Mouse (Mus musculus) gastrocnemius, postnatal 10 days (tissue): Measurements from ENCODE around the gene Rimbp2. TPM values are rescaled to one million over a fixed set of nuclear protein-coding genes. Genes with fewer than 3 reads are reported as not detected.
"Not testable (repeated sequence)": the region's sequence is repeated elsewhere in the genome, so short reads cannot be mapped to it uniquely, and the experiment has no call there.

Experiments
- DNase-seq: peaks from one replicate; pipeline ENCODE4 v3.0.0; 2021; ENCODE audit warnings: mixed read lengths
- long read RNA-seq, 2 experiments: library from polyadenylated mRNA; stranded (forward); transcript quantifications; one replicate each; pipeline ENCODE4 v2.0.0; 2021
- total RNA-seq, 2 experiments: library from RNA; stranded (reverse); gene quantifications; 2 replicates each; pipeline ENCODE4 v1.2.3; 2021

The Rimbp2 gene
- total RNA-seq: under 1 TPM; 0.07 to 0.25 TPM
- long read RNA-seq, experiment 1: 0 reads
- long read RNA-seq, experiment 2: 0 reads

DNA sequence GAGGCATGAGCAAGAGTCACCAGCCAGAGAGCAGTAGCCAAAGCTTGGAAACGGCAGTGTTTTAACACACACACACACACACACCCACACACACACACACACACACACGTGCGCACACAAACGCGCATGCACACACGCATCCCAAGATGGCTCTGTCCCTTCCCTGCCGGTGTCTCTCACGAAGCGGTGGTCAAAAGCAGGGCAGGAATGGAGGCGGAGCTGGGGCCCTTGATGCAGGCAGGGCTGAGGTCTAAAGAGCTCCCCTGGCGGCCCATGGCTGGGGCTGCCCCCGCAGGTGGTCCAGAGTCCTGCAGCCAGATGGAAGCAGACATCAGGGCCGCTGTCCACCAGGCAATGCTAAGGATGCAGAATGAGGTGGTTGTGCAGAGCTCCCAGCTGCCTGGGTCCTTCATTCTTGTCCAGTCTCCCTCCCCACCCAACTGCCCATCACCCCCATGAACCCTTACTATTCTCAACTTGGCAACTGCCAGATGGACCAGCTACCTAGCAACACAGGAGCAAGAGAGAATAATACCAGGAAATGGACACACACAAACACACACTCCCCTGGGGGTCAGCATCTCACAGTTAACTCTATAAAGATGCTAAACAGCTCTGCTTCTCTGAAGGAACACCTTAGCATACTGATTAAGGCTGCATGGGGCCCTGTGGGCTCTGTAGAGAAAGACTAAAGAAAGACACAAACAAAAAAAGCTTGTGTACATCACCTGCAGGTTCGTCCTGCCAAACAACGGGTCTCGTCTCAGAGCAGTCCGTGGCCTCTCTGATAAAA, at the start of gene Rimbp2:
Gene Rimbp2, minus strand, starts transcription at position 209 of the 793 bp plus-strand sequence.
- no peak for DNase-seq

DNA sequence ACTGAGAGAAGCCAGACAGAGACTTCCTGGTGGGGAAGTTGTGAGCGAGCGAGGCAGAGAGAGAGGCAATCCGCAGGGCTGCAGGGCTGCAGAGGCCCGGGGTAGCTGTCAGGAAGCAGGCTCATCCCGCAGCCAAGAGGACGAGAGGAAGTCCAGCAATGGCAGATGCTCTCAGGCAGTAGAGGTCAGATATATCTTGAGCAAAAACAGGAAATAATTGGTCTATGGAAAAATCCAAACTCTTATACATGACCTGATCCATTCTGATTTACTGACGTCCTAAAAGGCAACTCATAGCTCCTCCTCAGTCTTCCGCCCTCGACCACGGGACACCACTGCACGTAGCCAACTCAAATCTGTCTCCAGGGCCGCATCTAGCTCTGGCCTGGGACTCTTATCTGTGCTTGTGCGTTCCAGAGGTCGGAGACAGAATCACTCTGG, 49.3 kb upstream of the Rimbp2 start:
- peak; percentile 26 for DNase-seq

DNA sequence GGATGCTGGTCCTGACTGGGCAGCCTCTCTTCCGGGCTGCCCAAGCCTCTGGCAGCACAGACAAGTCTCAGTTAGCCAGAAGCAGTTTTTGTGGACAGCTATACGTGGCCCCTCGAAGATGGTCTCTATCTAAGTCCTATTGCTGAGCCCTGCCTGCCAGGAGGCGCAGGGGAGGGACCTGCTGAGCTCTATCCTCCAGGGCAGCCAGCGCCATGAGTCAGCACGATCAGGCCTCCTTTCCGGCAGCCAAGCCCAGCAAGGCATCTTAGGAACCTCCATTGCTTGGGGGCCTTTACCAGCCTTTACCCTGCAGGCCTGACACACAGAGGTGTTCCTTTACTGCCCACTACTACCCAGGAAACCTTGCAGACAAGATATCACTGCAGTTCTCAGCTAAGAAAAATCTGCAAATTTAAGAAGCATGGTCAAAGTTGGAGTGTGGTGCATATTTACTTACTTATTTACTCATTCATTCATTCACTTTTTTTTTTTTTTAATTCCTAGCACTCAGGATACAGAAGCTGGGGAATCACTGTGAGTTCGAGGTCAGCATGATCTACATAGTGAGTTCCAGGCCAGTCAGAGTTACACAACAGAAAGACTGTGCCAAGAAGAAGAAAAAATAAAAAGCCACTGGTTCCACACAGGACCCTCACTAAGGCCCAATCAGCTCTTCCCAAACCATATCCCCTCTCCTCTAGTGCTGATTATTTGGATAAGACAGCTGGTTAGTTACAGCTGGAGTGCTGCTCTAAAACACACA, 47.6 kb upstream of the Rimbp2 start:
- peak; percentile 14 for DNase-seq

DNA sequence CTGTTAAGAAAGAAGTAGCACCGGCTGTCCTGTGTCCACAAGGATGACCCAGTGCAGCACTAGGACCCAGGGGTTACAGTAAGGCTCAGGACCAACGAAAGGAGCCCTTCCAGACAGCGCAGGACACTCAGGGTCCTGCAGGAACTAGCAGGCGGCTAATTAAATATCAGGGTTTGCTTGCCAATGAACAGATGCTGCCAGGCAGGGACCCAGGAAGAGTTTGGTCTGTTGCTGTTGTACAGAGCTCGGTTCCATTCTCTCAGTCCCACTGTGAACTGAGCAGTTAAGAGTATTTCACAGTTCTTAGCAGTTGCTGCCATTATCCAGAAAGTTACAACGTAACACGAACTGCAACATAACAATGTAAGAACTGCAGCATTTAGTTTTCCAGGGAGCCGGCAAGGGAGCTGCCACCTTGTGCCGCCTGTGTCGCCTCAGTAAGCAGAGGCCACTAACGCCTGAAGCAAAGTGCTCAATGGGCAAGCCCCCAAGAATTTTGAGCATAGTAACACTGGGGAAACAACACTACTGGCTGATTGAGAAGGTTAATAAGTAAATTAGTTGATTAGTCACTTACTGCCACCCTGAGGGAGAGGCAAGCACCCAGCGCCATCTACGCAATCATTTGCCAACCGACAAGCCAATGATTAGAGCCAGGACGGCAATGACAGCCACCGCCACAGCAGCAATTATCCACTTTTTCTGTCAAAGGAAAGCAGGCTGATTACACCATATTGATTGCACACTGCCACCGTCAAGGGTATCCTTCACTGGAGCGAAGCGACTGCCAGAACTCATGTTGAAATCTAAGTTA, 34.1 kb upstream of the Rimbp2 start:
- no peak for DNase-seq

DNA sequence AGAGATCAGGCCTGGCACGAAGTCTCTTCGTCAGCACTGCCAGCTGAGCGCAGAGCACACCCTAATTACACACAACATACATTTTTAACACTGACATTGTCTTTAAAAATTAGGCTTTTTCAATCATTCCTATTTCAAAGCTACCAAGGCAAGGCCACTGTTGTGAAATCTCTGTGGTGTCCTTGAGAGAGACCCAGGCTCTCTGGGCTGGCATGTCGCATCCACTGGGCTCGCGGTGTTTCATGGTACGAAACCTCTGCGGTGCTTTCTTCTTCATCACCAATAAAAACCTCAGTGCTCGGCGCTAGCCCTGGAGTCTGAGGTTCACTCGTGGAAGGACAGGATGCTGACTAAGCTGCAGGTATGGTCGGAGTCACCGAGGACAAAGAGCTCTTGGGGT, 32.7 kb upstream of the Rimbp2 start:
- DNase-seq: no peak

DNA sequence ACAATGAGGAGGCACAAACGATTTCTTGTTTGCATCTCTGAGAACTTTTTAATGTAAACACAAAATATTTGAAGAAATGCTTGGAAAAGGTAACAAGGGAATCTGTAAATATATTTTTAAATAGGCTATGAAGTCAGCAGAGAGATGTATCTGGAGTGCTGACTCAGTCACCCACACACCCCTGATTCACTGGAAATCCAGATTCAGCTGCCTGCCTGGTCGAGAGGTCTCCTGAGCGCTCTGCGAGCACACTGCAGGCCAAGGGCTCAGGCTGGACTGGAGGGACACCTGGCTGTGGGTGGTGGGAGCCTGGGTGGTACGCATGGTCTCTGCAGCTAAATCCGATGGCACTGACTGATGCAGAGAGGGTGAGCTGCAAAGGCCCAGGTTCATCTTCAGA, 31.2 kb upstream of the Rimbp2 start:
- no peak for DNase-seq

DNA sequence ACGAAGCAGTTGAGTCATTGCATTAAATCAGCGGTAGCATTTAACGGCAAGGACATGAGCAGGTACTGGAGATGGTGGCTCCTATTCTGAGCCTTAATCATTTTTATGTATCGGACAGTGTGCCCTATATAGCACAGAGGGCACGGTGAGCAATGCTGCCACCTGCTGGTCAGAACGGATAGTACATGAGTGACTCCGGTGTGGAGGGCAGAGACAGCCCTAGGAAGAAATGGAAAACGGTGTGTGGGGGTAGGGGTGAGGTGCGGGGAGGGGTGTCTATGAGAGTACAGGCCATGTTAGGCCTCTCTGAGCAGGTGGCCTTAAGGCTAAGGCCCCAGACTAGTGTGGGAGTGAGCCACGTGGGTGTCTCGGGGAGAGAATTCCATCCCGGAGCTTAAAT, 28.3 kb upstream of the Rimbp2 start:
- peak; percentile 73 for DNase-seq

DNA sequence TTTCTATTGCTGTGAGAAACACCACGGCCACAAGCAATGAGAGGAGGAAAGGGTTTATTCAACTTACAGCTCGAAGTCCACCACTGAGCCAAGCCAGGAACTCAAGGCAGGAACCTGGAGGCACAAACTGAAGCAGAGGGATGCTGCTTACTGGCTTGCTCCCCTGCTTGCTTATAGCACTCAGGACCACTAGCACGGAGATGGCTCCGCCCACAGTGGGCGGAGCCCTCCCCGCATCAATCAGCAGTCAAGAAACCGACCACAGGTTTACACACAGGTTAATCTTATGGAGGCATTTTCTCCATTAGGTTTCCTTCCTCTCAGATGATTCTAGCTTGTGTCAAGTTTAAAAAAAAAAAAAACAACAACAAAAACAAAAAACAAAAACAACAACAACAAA, 27.6 kb upstream of the Rimbp2 start:
- DNase-seq: no peak

DNA sequence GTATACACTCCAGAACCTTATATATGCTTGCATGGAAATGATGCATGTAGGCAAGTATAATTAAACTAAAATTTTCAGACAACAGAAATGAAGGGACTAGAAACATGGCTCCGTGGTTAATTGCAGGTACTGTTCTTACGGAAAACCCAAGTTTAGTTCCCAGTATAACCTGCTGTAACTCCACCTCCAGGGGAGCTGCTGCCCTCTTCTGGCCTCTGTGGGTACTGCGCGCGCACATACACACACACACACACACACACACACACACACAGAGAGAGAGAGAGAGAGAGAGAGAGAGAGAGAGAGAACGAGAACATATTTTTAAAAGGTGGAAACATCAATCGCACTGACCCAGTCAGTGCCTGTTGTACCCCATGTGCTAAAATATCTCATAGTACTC, 25.7 kb upstream of the Rimbp2 start:
- no peak for DNase-seq

DNA sequence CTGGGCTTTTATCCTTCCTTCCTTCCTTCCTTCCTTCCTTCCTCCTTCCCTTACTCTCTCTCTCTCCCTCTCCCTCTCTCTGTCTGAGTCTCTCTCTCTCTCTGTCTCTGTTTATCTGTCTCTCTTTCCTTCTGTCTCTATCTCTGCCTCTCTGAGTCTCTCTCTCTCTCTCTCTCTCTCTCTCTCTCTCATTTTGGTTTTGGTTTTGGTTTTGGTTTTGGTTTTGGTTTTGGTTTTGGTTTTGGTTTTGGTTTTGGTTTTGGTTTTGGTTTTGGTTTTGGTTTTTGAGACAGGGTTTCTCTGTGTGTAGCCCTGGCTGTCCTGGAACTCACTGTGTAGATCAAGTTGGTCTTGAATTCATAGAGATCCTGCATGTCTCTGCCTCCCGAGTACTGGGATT, 24.2 kb upstream of the Rimbp2 start:
- not testable (repeated sequence) for DNase-seq

DNA sequence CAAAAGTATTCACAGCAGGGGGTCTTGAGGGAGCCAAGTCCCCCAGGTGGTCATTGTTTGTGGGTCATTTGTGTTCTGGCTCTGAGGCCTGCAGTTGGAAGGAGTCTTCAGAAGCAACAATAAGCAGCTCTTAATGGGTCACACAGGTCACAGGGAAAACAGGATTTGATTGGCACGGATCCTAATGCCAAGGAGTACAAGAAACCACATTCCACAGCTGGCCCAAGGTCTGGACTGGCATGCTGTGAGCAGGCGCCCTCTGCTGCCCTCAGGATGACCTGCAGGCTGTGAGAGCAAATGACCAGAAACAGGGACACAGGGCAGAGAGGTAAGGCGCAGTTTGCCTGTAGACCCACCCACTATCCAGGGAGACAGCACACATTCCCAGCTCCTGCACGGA, 23.0 kb upstream of the Rimbp2 start:
- no peak for DNase-seq

DNA sequence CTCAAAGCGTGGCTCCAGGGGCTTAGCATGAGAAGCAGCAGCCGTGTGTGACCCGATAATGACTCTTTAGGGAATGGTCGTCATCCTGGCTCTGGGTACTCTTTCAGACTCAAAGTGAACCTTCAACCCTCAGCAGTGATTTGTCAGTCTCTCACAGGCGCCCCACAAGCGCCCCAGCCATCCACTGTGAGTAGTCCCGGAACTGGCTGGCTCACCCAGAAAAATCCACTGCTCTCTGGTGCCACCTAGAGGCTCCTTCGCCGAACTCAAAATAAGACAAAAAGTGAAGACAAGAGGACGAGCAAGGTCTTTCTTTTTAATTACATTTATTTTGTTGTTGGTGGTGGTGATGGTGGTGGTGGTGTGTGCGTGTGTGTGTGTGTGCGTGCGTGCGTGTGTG, 18.0 kb upstream of the Rimbp2 start:
- peak; percentile 67 for DNase-seq

DNA sequence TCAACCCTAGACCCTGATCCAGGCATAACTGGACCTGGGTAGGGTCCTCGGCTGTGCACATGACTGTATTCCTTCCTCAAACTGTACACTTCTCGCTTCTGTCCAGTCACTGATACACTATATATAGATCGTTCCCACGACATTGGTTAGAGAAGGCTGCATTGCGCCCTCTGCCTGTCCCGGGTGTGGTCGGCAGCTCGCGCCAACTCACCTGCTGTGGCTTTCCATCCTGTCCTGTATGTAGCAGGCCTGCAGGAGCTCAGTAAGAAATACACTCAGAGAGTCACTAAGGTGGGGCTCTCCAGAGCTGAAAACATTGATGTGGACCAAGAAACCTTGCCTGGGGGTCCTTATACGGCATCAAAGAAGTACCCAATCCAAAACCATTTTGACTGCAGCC, 17.6 kb upstream of the Rimbp2 start:
- no peak for DNase-seq

DNA sequence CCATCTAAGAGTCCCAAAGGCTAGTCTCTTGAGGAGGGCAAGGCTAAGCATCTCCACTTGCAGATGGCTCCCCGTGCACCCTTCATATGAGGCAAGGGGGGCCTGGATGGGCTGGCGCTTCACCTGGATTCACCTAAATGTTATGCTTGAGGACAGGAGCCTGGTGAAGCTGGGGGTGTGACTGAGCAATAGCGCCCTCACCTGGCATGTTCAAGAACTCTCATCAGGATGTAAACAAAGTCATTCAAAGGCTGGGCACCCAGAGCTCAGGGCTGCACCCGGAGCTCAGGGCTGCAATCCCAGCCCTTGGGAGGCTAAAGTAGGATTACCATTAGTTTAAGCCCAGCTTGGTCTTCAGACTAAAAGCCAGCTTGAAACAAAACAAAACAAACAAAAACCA, 11.1 kb upstream of the Rimbp2 start:
- DNase-seq: no peak

DNA sequence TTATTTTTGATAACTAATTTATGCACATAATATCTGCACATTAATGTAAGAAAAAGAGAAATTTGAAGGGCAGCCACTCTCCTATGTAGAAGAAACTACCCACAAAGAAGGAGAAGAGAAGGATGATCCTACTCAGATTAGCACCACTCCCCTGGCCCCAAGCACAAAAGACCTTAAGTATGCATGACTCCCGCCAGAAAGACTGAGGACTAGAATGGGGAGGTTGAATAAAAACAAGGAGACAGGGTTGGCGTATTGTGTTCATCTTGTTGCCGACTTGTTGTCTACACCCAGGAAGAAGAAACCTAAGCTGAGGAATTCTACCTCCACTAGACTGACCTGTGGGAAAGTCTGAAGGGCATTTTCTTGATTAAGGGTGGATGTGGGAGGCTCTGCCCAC, 5.6 kb upstream of the Rimbp2 start:
- no peak for DNase-seq

DNA sequence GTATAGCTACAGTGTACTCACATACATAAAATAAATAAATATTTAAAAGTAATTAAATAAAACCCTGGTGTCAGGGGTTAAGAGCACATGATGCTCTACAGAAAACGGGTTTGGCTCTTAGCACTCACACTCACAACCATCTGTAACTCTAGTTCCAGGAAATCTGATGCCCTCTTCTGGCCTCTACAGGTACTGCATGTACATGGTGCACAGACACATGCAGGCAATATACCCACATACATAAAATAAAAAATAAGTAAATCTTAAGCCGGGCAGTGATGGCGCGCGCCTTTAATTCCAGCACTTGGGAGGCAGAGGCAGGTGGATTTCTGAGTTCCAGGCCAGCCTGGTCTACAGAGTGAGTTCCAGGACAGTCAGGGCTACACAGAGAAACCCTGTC, 1.1 kb upstream of the Rimbp2 start:
- not testable (repeated sequence) for DNase-seq

DNA sequence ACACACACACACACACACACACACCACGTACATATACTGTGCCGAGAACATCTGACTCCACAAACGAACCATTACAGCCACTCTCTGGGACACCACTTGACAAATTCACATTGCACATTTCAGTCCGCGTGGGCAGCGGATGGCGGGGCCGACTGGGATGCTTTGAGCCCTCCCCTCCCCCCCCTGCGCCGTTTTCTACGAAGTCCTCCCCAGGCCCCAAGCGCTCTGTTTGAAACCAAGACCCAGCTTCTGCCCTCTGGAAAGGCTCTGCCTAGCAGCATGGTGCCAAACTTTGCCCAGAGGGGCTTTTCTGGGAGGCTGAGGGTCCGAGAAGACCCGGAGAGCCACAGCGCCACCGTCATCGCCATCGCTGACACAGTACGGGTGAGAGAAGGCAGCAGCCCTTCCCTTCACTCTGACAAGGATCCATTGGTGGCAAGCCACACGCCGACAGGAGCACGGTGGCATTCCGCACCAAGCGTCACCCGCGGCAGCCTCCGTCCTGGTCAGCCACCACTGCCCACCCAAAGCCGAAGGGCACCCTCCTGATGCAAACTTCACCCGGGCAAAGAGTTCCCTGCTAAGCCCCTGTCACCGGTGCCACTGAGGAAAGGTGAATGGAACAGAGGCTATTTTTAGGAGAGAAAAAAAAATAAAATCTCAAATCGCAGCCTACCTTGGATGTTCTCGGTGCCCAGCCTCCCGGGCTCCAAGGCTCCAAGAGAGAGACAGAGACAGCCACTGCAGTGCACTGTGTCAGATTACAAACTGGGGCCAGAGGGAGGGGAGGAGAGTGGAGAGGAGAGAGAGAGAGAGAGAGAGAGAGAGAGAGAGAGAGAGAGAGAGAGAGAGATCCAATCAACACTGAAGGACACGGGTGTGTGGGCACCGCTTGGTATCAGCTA, 743 bp downstream of the Rimbp2 start:
- no peak for DNase-seq

DNA sequence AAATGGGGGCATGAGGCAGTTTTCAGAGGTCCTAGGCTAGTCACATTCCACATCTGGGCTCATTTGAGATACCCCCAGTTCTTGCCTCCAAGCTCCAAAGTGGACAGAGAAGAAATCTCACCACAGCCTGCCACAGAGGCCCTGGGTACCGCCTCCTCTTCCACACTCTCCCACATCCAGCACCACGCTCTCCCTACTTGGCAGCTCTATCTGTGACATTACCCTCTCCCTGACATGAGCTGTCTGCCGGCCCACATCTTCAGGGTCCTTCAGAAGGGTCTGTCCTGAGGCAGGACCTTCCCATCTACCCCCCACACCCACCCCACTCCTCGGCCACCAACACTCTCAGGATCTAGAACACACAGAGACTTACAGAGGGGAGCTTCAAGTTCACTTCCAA, 1.8 kb downstream of the Rimbp2 start:
- no peak for DNase-seq

DNA sequence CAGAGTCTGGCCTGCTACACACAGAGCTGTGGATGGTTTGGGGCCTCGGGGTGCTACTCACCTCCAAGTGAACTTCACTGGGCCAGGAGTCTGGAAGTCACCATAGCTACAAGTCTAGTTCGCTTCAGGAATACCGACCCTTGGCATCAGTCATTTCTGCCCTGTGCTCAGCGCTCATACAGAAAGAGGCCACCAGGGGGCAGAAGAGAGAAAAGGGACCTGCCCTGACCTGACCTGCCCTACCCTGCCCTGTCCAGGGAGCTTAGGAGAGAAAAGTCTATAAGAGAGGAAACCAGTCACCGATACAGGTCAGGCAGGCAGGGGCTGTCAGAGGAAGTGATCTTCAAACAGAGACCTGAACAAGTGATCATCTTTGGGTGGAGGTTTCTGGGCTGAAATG, 6.2 kb downstream of the Rimbp2 start:
- DNase-seq: peak; percentile 48

DNA sequence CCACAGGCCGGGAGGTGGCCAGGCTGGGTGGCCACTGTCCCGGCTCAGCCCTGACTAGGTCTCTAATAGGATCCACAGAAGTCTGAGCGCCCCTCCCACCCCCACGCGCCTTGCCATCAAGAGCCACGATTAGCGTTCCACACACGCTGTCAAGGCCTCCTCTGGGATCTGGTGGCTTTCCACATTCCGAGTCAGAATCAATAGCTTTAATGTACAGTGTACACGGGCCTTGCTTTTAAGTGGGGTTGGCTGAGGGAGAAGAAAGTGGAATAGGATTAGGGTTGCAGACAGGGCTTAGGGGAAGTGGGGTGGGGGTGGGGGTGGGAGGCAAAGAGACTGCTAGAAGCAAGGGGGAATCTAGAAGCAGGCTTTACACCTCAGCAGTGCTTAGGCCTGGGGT, 12.8 kb downstream of the Rimbp2 start:
- DNase-seq: no peak

DNA sequence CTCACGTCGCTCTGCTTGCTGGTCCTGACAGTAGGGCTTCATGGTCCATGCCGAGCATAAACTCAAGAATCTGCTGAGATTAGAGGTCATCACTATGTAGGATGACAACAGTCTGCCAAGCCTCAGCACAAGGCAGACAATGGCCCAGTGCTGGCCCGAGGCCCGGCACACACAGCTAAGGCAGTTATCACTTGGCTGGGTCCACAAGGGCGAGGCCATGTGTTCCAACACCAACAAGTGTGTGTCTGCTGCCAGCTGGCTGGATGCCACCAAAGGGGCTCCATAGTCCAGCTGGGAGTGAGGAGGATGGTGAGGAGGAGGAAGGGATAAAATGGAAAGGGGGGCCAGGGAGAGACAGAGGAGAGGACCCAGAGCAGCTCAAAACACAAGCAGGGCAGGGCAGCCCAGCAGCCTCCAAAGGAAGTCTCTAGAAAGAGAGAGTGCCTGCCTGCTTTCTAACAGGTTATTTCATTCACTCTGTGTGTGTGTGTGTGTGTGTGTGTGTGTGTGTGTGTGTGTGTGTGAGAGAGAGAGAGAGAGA, 17.9 kb downstream of the Rimbp2 start:
- DNase-seq: no peak
